Mouse (Mus musculus) cortical plate, adult 2 months (tissue): ENCODE measurements at regions not wholly inside any gene's neighbourhood (a gene's known extent, or its start where the extent isn't known, plus 50 kb on each side); places are given as distances from the start of the nearest gene placed in this dataset.

Source experiments
- H3K27ac ChIP-seq: fragments of 200-500 bp; 2 replicates; pipeline ENCODE4 v1.5.1; 2012; ENCODE audit warnings: low read length, control low read depth, inconsistent platforms; ENCODE audit not compliant: insufficient read depth
- H3K4me1 ChIP-seq: fragments of 200-500 bp; 2 replicates; pipeline ENCODE4 v1.6.1; 2011; ENCODE audit warnings: low read length; ENCODE audit not compliant: control insufficient read depth, insufficient read depth
- H3K4me3 ChIP-seq: fragments of 200-500 bp; 2 replicates; pipeline ENCODE4 v1.5.1; 2011; ENCODE audit warnings: mild to moderate bottlenecking, low read length, control low read depth; ENCODE audit not compliant: insufficient read depth
- CTCF ChIP-seq: fragments of 200-500 bp; IDR thresholded peaks from 2 replicates; pipeline ENCODE4 v1.5.1; 2011; ENCODE audit warnings: mild to moderate bottlenecking, control low read depth, low read length; ENCODE audit not compliant: insufficient read depth; ENCODE audit errors: extremely low read depth
- POLR2A ChIP-seq: fragments of 200-500 bp; IDR thresholded peaks from 2 replicates; pipeline ENCODE4 v1.6.1; 2011; ENCODE audit warnings: mild to moderate bottlenecking, low read length, control low read depth; ENCODE audit not compliant: insufficient read depth; ENCODE audit errors: extremely low read depth

GRCm38 (mm10) chr13:63719351-63720207 lies 95.5 kb upstream of the Ercc6l2 start:
- Histone ChIP-seq H3K4me1 (no peaks in the 10 kb centered on the region), H3K4me3 (no peak overlapping the region), H3K27ac (no peak overlapping the region)
- no peak for TF ChIP-seq CTCF
- TF ChIP-seq POLR2A: no peak

DNA sequence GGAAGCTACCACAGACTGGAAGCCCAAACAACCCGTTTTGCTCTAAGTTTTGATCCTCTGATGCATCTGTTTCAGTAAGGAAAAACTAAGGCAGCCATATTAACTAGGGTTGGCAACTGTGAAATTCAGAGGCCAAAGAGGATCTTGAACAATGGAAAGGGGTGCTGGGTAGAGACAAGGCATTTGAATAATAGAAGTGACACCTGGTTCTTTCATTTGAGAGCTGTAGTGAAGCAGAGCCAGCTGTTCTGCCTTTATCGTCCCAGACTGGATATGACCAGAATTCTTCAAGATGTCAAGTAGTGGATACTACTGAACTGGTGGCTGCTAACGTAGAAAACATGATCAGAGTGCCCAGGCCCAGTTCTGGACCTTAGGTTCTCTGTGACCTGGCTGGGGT lies 94.4 kb upstream of the Ercc6l2 start:
- Histone ChIP-seq H3K27ac (no peak overlapping the region), H3K4me1 (no peaks in the 10 kb centered on the region), H3K4me3 (no peak overlapping the region)
- no peak for TF ChIP-seq CTCF
- TF ChIP-seq POLR2A: no peak

DNA sequence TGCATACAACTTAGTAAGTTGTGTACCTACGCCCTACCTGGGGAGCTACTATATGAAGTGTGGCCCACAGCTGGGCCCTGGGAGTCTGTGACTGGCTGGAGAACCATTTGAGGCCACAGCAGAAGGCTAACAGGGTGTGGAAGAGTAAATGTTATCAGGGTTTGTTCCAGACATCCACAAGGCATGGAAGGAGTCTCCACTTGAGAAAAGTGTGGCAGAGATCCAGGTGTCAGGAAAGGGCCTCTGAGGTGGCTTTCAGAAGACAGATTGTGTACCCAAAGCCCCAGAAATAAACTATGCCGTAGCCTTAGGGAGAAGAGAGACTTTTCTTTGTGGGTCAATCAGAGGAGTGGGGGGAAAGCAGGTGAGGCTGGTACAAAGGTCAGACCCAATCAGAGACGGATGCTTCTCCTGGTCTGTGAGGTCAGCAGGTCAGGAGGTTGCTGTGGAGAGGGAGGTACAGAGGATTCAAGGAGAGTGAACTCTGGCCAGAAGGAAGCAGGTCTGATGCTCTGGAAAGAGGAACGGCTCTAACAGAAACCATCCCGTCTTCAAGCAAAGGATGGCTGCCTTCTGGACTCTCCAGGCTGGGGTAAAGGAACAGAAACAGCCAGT lies 93.9 kb upstream of the Ercc6l2 start:
- TF ChIP-seq POLR2A (no peak), CTCF (no peak)
- H3K4me3 ChIP-seq: no peak overlapping the region
- no peaks in the 10 kb centered on the region for H3K4me1 ChIP-seq
- H3K27ac ChIP-seq: no peak overlapping the region

DNA sequence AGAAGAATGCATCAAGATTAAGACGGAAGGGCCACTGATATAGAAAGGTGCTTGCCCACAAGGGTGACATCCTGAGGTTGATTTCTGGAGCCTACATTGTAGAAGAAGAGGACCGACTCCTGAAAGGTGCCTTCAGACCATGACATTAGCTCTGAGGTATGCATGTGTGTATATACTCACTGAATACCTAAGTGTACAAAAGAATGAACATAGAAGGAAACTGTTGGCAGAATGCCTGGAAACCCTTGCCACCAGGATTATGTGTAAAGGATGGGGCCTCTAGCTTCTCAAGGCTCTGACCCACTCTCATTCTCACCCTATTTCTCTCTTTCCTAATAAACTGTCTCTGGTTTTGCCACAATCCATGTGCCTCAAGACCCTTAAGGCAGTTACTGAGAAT lies 90.7 kb upstream of the Ercc6l2 start:
- Histone ChIP-seq H3K27ac (no peak overlapping the region), H3K4me3 (no peak overlapping the region), H3K4me1 (no peaks in the 10 kb centered on the region)
- no peak for TF ChIP-seq CTCF
- TF ChIP-seq POLR2A: no peak

GRCm38 (mm10) chr13:63724843-63725582 lies 90.0 kb upstream of the Ercc6l2 start:
- Histone ChIP-seq H3K4me3 (no peak overlapping the region), H3K4me1 (no peaks in the 10 kb centered on the region), H3K27ac (no peak overlapping the region)
- TF ChIP-seq POLR2A: no peak
- TF ChIP-seq CTCF: no peak

DNA sequence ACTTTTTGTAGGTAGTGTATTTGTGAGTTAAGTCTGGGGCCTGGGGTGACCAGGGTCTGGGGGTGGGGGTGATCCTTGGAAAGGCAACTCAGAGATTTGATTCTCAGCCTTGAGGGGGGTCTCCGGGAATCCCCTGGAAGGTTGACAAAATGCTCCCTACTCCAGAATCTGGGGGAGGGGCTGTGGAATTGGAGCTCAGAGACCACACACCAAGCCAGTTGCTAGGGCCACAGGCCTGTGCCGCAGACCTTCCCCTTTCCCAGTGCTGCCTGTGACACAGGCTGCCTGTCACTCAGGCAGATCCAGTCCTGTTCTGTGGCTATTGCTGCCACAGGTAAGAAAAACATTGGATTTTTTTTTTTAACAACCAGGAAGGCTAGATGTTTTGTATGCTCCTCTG lies 89.0 kb upstream of the Ercc6l2 start:
- Histone ChIP-seq H3K27ac (no peak overlapping the region), H3K4me3 (no peak overlapping the region), H3K4me1 (no peaks in the 10 kb centered on the region)
- no peak for TF ChIP-seq CTCF
- no peak for TF ChIP-seq POLR2A

- no peak overlapping the region for H3K27ac ChIP-seq
- TF ChIP-seq CTCF (no peak), POLR2A (no peak)
- H3K4me3 ChIP-seq: no peak overlapping the region
- H3K4me1 ChIP-seq: no peaks in the 10 kb centered on the region
Observed at GRCm38 (mm10) chr13:63726509-63726908, 88.5 kb upstream of the Ercc6l2 start.

- no peak overlapping the region for H3K27ac ChIP-seq
- H3K4me1 ChIP-seq: no peaks in the 10 kb centered on the region
- H3K4me3 ChIP-seq: no peak overlapping the region
- no peak for TF ChIP-seq POLR2A
- no peak for TF ChIP-seq CTCF
Observed at GRCm38 (mm10) chr13:63735739-63736138, 79.3 kb upstream of the Ercc6l2 start.

DNA sequence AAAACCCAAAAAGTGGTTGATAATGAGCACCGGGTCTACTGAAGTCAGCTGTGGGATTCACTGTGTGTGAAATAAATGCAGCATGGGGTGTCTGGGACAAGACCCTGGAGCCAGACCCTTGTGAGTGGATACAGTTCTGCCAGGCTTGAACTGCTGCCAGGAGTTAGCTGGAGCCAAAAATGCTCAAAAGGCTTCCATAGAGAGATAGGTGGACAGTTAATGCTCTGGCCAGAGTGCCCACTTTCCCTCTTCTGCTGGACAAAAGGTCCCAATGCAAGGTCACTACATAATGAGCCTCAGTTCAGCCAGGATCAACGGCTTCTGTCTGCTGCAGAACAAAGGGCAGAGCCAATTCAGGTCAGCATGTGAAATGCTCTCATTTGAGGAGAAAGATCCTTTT lies 73.2 kb upstream of the Ercc6l2 start:
- Histone ChIP-seq H3K27ac (no peak overlapping the region), H3K4me3 (no peak overlapping the region), H3K4me1 (no peaks in the 10 kb centered on the region)
- no peak for TF ChIP-seq POLR2A

- TF ChIP-seq POLR2A (no peak), CTCF (no peak)
- Histone ChIP-seq H3K4me3 (no peak overlapping the region), H3K27ac (no peak overlapping the region), H3K4me1 (no peaks in the 10 kb centered on the region)
Observed at GRCm38 (mm10) chr13:63748788-63749187, 66.3 kb upstream of the Ercc6l2 start.
